Mouse (Mus musculus) thymus, adult 2 months (tissue): ENCODE measurements around the gene Sema4d.

Experiments used
- CTCF ChIP-seq: fragments of 200-500 bp; IDR thresholded peaks from 2 replicates; pipeline ENCODE4 v1.5.1; 2012; ENCODE audit warnings: mild to moderate bottlenecking, control low read depth, low read length, moderate library complexity, borderline replicate concordance; ENCODE audit not compliant: control insufficient read depth, poor library complexity, insufficient read depth; ENCODE audit errors: extremely low read depth
- POLR2A ChIP-seq: fragments of 200-500 bp; IDR thresholded peaks from 2 replicates; pipeline ENCODE4 v1.6.1; 2012; ENCODE audit warnings: mild to moderate bottlenecking, low read length, control low read depth, moderate library complexity; ENCODE audit not compliant: control insufficient read depth, poor library complexity, insufficient read depth; ENCODE audit errors: extremely low read depth

GRCm38 (mm10) chr13:51737949-51738513 is 55.5 kb downstream of the Sema4d start:
- TF ChIP-seq CTCF (no peak), POLR2A (no peak)
